Mouse (Mus musculus): ENCODE results near the gene Abhd17b. TPM values are rescaled to one million over a fixed set of nuclear protein-coding genes. Genes with fewer than 3 reads are reported as not detected.
A peak's percentile ranks its signal among the peaks of the same experiment; 100 is the strongest.
"Not testable (repeated sequence)": the region's sequence is repeated elsewhere in the genome, so short reads cannot be mapped to it uniquely, and the experiment has no call there.

Gene Abhd17b
- polyA plus RNA-seq, 3 experiments from 2014 or later, result 10.5 to 16.0 (median 11.3) TPM

GRCm38 (mm10) chr19:21652285-21653171 lies 457 bp upstream of the Abhd17b start, which contains the start of gene 1110059E24Rik:
1110059E24Rik (minus strand) TSS chr19:21652976.
- ATAC-seq, result peak; percentile 86

GRCm38 (mm10) chr19:21654788-21655187 lies 1.8 kb downstream of the Abhd17b start:
- no peak for ATAC-seq

- ATAC-seq, result no peak
Observed at GRCm38 (mm10) chr19:21660734-21661133, 7.7 kb downstream of the Abhd17b start.

GRCm38 (mm10) chr19:21663756-21664456 lies 10.9 kb downstream of the Abhd17b start:
- no peak for ATAC-seq

GRCm38 (mm10) chr19:21669650-21670049 lies 16.7 kb downstream of the Abhd17b start:
- no peak for ATAC-seq

GRCm38 (mm10) chr19:21674354-21675096 lies 21.5 kb downstream of the Abhd17b start:
- no peak for ATAC-seq

GRCm38 (mm10) chr19:21680091-21680490 lies 27.1 kb downstream of the Abhd17b start:
- no peak for ATAC-seq

GRCm38 (mm10) chr19:21680986-21681385 lies 28.0 kb downstream of the Abhd17b start:
- ATAC-seq, result no peak

- peak; percentile 97 for ATAC-seq
Observed at GRCm38 (mm10) chr19:21713260-21714031, 60.5 kb downstream of the Abhd17b start.

GRCm38 (mm10) chr19:21714278-21714883 lies 61.4 kb downstream of the Abhd17b start:
- ATAC-seq, result peak; percentile 46

GRCm38 (mm10) chr19:21715005-21715442 lies 62.0 kb downstream of the Abhd17b start:
- no peak for ATAC-seq

- ATAC-seq, result no peak
Observed at GRCm38 (mm10) chr19:21715515-21715914, 62.5 kb downstream of the Abhd17b start.

- ATAC-seq, result no peak
Observed at GRCm38 (mm10) chr19:21716456-21716855, 63.5 kb downstream of the Abhd17b start.

GRCm38 (mm10) chr19:21719206-21719605 lies 66.2 kb downstream of the Abhd17b start:
- no peak for ATAC-seq

- ATAC-seq, result no peak
Observed at GRCm38 (mm10) chr19:21720950-21721349, 68.0 kb downstream of the Abhd17b start.

- ATAC-seq, result not testable (repeated sequence)
Observed at GRCm38 (mm10) chr19:21723280-21723679, 70.3 kb downstream of the Abhd17b start.

GRCm38 (mm10) chr19:21723911-21724655 lies 71.1 kb downstream of the Abhd17b start:
- peak; percentile 35 for ATAC-seq

- ATAC-seq, result no peak
Observed at GRCm38 (mm10) chr19:21725168-21725567, 72.2 kb downstream of the Abhd17b start.

GRCm38 (mm10) chr19:21727081-21727480 lies 74.1 kb downstream of the Abhd17b start:
- ATAC-seq, result no peak

- no peak for ATAC-seq
Observed at GRCm38 (mm10) chr19:21728342-21728741, 75.4 kb downstream of the Abhd17b start.

GRCm38 (mm10) chr19:21731887-21732286 lies 78.9 kb downstream of the Abhd17b start:
- no peak for ATAC-seq

All from inflammation-experienced regulatory T-cells, adult 6 months (primary cell).